Mouse (Mus musculus) heart, embryonic 12.5 days (tissue): Measurements from ENCODE around the gene Aff4. TPM values are rescaled to one million over a fixed set of nuclear protein-coding genes. Genes with fewer than 3 reads are reported as not detected.
"Not testable (repeated sequence)": the region's sequence is repeated elsewhere in the genome, so short reads cannot be mapped to it uniquely, and the experiment has no call there.

Experiments
- ATAC-seq: fragments of 200-750 bp; cut with Nextera tagmentation; 2 replicates; pipeline ENCODE4 v1.8.0; 2017; ENCODE audit warnings: moderate TSS enrichment, moderate library complexity; ENCODE audit not compliant: insufficient number of reproducible peaks, low FRiP score
- H3K27ac ChIP-seq: fragments of 300-500 bp; sonication (generic); 2 replicates; pipeline ENCODE4 v1.5.1; 2016; ENCODE audit warnings: mild to moderate bottlenecking, moderate library complexity; ENCODE audit not compliant: poor library complexity, severe bottlenecking
- H3K27me3 ChIP-seq: fragments of 300-500 bp; sonication (generic); replicated peaks from 2 replicates; pipeline ENCODE4 v1.6.1; 2016; ENCODE audit warnings: mild to moderate bottlenecking, moderate library complexity
- H3K36me3 ChIP-seq: fragments of 300-500 bp; sonication (generic); 2 replicates; pipeline ENCODE4 v1.6.1; 2016; ENCODE audit warnings: mild to moderate bottlenecking, moderate library complexity
- H3K4me1 ChIP-seq: fragments of 300-500 bp; sonication (generic); replicated peaks from 2 replicates; pipeline ENCODE4 v1.6.1; 2016; ENCODE audit warnings: mild to moderate bottlenecking
- H3K4me2 ChIP-seq: fragments of 300-500 bp; sonication (generic); 2 replicates; pipeline ENCODE4 v1.6.1; 2016; ENCODE audit warnings: mild to moderate bottlenecking, moderate library complexity
- H3K4me3 ChIP-seq: fragments of 300-500 bp; sonication (generic); 2 replicates; pipeline ENCODE4 v1.5.1; 2016; ENCODE audit warnings: mild to moderate bottlenecking
- H3K9ac ChIP-seq: fragments of 300-500 bp; sonication (generic); 2 replicates; pipeline ENCODE4 v1.6.1; 2016; ENCODE audit warnings: mild to moderate bottlenecking, moderate library complexity
- H3K9me3 ChIP-seq: fragments of 300-500 bp; sonication (generic); replicated peaks from 2 replicates; pipeline ENCODE4 v1.6.1; 2016; ENCODE audit warnings: mild to moderate bottlenecking, moderate library complexity
- WGBS: fragments of 180-500 bp; shearing (Covaris S2); methylation state at CpG from one replicate; pipeline ENCODE4 v1.1.7; 2016; 5-methylcytosine and 5-hydroxymethylcytosine counted together
- polyA plus RNA-seq: library from polyadenylated mRNA; unstranded; fragments of >200 nt; fragmentation: Nextera tagmentation; extraction: Ambion mirVana; gene quantifications from 2 replicates; pipeline ENCODE4 v1.2.1, GENCODE M21; 2016

The Aff4 gene
- 53.0 and 53.9 TPM in 2 replicates for polyA plus RNA-seq

- peak within 1 kb of the TSS; percentile 73 for H3K4me3 ChIP-seq
- H3K27me3 ChIP-seq: no peaks in the 10 kb centered on the region
- peak within 1 kb of the TSS; percentile 97 for H3K27ac ChIP-seq
- 0 out of 2 replicates have a peak, but pooled peaks cover 6% of the 10 kb centered on the region for H3K36me3 ChIP-seq
- H3K9ac ChIP-seq: peak within 1 kb of the TSS; percentile 97
- H3K4me2 ChIP-seq: peak within 1 kb of the TSS; percentile 95
- under 1% methylated on average over 109 of the region's 127 CpGs for WGBS
- H3K9me3 ChIP-seq: no peaks in the 10 kb centered on the region
- ATAC-seq: peak; percentile 96
- H3K4me1 ChIP-seq: peaks cover 6% of the 10 kb centered on the region
Observed at GRCm38 (mm10) chr11:53350291-53351223, at the start of gene Aff4. Aff4 (plus strand) TSS chr11:53350833.

- peak overlapping the region; percentile 75 for H3K4me2 ChIP-seq
- H3K27ac ChIP-seq: peak overlapping the region; percentile 100
- H3K27me3 ChIP-seq: no peaks in the 10 kb centered on the region
- H3K4me1 ChIP-seq: peaks cover 37% of the 10 kb centered on the region
- H3K9me3 ChIP-seq: no peaks in the 10 kb centered on the region
- H3K4me3 ChIP-seq: peak overlapping the region; percentile 88
- no peak for ATAC-seq
- H3K36me3 ChIP-seq: peaks cover 9% of the 10 kb centered on the region
- H3K9ac ChIP-seq: peak overlapping the region; percentile 77
- 51% methylated on average over 9 of the region's 9 CpGs for WGBS
Observed at GRCm38 (mm10) chr11:53301167-53301515, 49.5 kb upstream of the Aff4 start.

GRCm38 (mm10) chr11:53304044-53304840 lies 46.4 kb upstream of the Aff4 start:
- H3K4me1 ChIP-seq: peaks cover 29% of the 10 kb centered on the region
- no peak for ATAC-seq

GRCm38 (mm10) chr11:53306965-53307364 lies 43.7 kb upstream of the Aff4 start:
- Histone ChIP-seq H3K27me3 (no peaks in the 10 kb centered on the region), H3K4me3 (no peak overlapping the region), H3K9ac (no peak overlapping the region), H3K27ac (no peak overlapping the region), H3K4me2 (no peak overlapping the region), H3K4me1 (peaks cover 34% of the 10 kb centered on the region), H3K36me3 (no peaks in the 10 kb centered on the region), H3K9me3 (no peaks in the 10 kb centered on the region)
- WGBS: 53% methylated on average over 2 of the region's 2 CpGs
- no peak for ATAC-seq

More at GRCm38 (mm10) chr11:53304044-53304840, 46.4 kb upstream of the Aff4 start:
- H3K9me3 ChIP-seq: no peaks in the 10 kb centered on the region
- no peaks in the 10 kb centered on the region for H3K36me3 ChIP-seq
- no peaks in the 10 kb centered on the region for H3K27me3 ChIP-seq
- no peak overlapping the region for H3K4me2 ChIP-seq
- no peak overlapping the region for H3K27ac ChIP-seq
- WGBS: 83% methylated on average over 14 of the region's 14 CpGs
- no peak overlapping the region for H3K4me3 ChIP-seq
- no peak overlapping the region for H3K9ac ChIP-seq

- Histone ChIP-seq H3K4me1 (peaks cover 34% of the 10 kb centered on the region), H3K9ac (no peak overlapping the region), H3K27me3 (no peaks in the 10 kb centered on the region), H3K27ac (peak overlapping the region; percentile 91), H3K4me3 (no peak overlapping the region), H3K36me3 (no peaks in the 10 kb centered on the region), H3K9me3 (no peaks in the 10 kb centered on the region), H3K4me2 (no peak overlapping the region)
- 50% methylated on average over 10 of the region's 10 CpGs for WGBS
- peak; percentile 33; the same call in 1 of the 2 replicates for ATAC-seq
Observed at GRCm38 (mm10) chr11:53307558-53308065, 43.0 kb upstream of the Aff4 start.

- Histone ChIP-seq H3K36me3 (no peaks in the 10 kb centered on the region), H3K9ac (no peak overlapping the region), H3K4me1 (peaks cover 34% of the 10 kb centered on the region), H3K27ac (peak overlapping the region; percentile 91), H3K27me3 (no peaks in the 10 kb centered on the region), H3K4me2 (no peak overlapping the region), H3K9me3 (no peaks in the 10 kb centered on the region), H3K4me3 (no peak overlapping the region)
- peak; percentile 24; the same call in 1 of the 2 replicates for ATAC-seq
Observed at GRCm38 (mm10) chr11:53308251-53308864, 42.3 kb upstream of the Aff4 start.

- Histone ChIP-seq H3K4me2 (no peak overlapping the region), H3K4me1 (peaks cover 34% of the 10 kb centered on the region), H3K4me3 (no peak overlapping the region), H3K27me3 (no peaks in the 10 kb centered on the region), H3K9ac (no peak overlapping the region), H3K27ac (peak overlapping the region; percentile 91), H3K9me3 (no peaks in the 10 kb centered on the region), H3K36me3 (no peaks in the 10 kb centered on the region)
- 15% methylated on average over 2 of the region's 2 CpGs for WGBS
- ATAC-seq: peak; percentile 26; the same call in 1 of the 2 replicates
Observed at GRCm38 (mm10) chr11:53308884-53309310, 41.7 kb upstream of the Aff4 start.

- H3K4me3 ChIP-seq: no peak overlapping the region
- peaks cover 34% of the 10 kb centered on the region for H3K4me1 ChIP-seq
- WGBS: 66% methylated on average over 1 of the region's 1 CpGs
- H3K9ac ChIP-seq: no peak overlapping the region
- no peaks in the 10 kb centered on the region for H3K27me3 ChIP-seq
- no peaks in the 10 kb centered on the region for H3K36me3 ChIP-seq
- H3K9me3 ChIP-seq: no peaks in the 10 kb centered on the region
- no peak overlapping the region for H3K4me2 ChIP-seq
- H3K27ac ChIP-seq: no peak overlapping the region
- no peak for ATAC-seq
Observed at GRCm38 (mm10) chr11:53311385-53311784, 39.2 kb upstream of the Aff4 start.

- H3K9me3 ChIP-seq, H3K27me3 ChIP-seq, H3K4me2 ChIP-seq, H3K9ac ChIP-seq, H3K4me3 ChIP-seq, H3K27ac ChIP-seq, ATAC-seq, H3K36me3 ChIP-seq: not testable (repeated sequence)
- WGBS: 56% methylated on average over 1 of the region's 1 CpGs
- peaks cover 31% of the 10 kb centered on the region for H3K4me1 ChIP-seq
Observed at GRCm38 (mm10) chr11:53312823-53313222, 37.8 kb upstream of the Aff4 start.

GRCm38 (mm10) chr11:53314770-53315173 lies 35.9 kb upstream of the Aff4 start:
- no peak overlapping the region for H3K4me2 ChIP-seq
- no peaks in the 10 kb centered on the region for H3K27me3 ChIP-seq
- H3K4me1 ChIP-seq: peaks cover 14% of the 10 kb centered on the region
- H3K4me3 ChIP-seq: no peak overlapping the region
- H3K9ac ChIP-seq: no peak overlapping the region
- no peaks in the 10 kb centered on the region for H3K9me3 ChIP-seq
- ATAC-seq: peak; percentile 57
- no peaks in the 10 kb centered on the region for H3K36me3 ChIP-seq
- peak overlapping the region; percentile 60 for H3K27ac ChIP-seq
- 29% methylated on average over 1 of the region's 1 CpGs for WGBS
